Mouse (Mus musculus): ENCODE measurements around the gene Tdrd1. TPM values are rescaled to one million over a fixed set of nuclear protein-coding genes. Genes with fewer than 3 reads are reported as not detected.
"Not testable (repeated sequence)": the region's sequence is repeated elsewhere in the genome, so short reads cannot be mapped to it uniquely, and the experiment has no call there.

Tdrd1 gene
- 0.09 and 0.10 TPM in 2 replicates for polyA plus RNA-seq (2012; rRNA removed)

DNA sequence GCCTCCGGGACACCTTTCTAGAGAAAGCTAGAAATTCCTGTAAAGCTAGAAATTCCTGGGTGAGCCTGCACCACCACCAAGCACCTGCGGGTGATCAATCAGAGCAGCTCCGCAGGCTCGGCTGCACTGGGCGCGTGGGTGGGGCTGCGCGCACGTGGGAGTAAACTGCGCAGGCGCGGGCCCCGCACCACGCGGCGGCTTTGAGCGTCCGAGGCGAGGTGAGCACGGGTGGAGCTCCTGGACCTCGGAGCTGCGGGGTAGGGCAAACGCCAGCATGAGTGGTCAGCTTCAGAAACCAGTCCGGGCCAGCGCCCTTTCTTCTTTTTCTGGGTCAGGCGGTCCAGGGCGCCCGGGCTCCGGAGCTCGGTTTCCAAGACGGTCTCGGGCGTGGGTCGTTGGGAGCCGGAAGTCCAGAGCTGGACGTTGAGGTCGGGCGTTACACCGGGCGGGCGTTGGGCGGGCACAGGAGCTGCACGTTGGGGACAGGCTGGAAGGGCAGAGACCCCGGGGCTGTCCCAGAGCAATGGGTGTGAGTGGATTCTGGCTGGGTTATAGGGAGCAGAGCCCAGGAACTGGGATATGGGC is at the start of gene Tdrd1:
Tdrd1 (plus strand) TSS at position 163 of the 585 bp plus-strand sequence.
- Histone ChIP-seq H3K36me3 (ENCODE audit: control insufficient read depth, insufficient read depth, low read length) (no peaks in the 10 kb centered on the region), H3K4me1 (replicated peaks; ENCODE audit: control insufficient read depth, insufficient read depth, low read length) (peaks cover 6% of the 10 kb centered on the region), H3K27me3 (ENCODE audit: control insufficient read depth, insufficient read depth, low read length) (no peaks in the 10 kb centered on the region; the same call in 1 of the 2 replicates), H3K4me3 (ENCODE audit: control insufficient read depth, insufficient read depth, low read length) (no peak within 1 kb of the TSS), H3K27ac (ENCODE audit: control insufficient read depth, insufficient read depth, low read length) (no peak within 1 kb of the TSS)
- TF ChIP-seq CTCF (IDR thresholded peaks at IDR 0.05; ENCODE audit: borderline replicate concordance, control insufficient read depth, extremely low read depth, insufficient read depth, low read length, poor library complexity) = no peak
- DNase-seq = no peak
- WGBS = 74% methylated on average over 44 of the region's 44 CpGs

DNA sequence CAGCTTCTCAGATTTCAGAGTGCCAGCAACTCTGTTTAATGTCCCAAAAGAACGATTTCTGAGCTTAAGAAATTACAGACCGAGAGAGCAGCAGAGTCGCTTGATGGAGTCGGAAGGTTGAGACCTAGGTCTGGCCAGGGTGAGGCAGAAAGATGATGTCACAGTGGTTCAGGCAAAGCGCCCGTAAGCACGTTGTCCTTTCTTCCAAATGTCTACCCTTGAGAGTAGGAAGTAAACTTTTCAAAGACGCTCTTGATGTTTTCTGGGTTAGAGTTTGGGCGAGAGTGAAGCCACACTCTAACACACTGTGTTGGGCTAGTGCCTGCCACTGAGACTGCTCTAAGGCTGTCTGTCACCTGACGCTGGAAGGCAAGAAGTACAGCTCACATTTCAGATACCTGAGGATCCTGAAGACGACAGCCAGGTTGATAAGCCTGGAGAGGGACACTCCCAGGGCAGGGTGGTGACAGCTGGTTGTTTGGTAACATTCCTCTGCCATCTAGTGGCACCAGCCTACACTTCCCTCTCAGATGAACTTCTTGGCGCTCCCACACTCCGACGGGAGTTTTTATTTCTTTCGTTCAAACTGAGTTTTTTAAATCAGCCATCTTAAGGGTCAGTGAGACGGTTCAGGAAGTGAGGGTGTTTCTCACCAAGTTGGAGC is 49.2 kb upstream of the Tdrd1 start:
- Histone ChIP-seq H3K4me1 (replicated peaks; ENCODE audit: control insufficient read depth, insufficient read depth, low read length) (peaks cover 12% of the 10 kb centered on the region; the same call in 1 of the 2 replicates), H3K27ac (ENCODE audit: control insufficient read depth, insufficient read depth, low read length) (no peak overlapping the region), H3K36me3 (ENCODE audit: control insufficient read depth, insufficient read depth, low read length) (no peaks in the 10 kb centered on the region), H3K4me3 (ENCODE audit: control insufficient read depth, insufficient read depth, low read length) (no peak overlapping the region), H3K27me3 (ENCODE audit: control insufficient read depth, insufficient read depth, low read length) (peaks cover 7% of the 10 kb centered on the region; the same call in 1 of the 2 replicates)
- TF ChIP-seq CTCF (IDR thresholded peaks at IDR 0.05; ENCODE audit: borderline replicate concordance, control insufficient read depth, extremely low read depth, insufficient read depth, low read length, poor library complexity) (no peak), POLR2A (IDR thresholded peaks at IDR 0.05; ENCODE audit: control insufficient read depth, extremely low read depth, insufficient read depth, low read length, poor library complexity) (no peak)
- WGBS = 21% methylated on average over 16 of the region's 16 CpGs
- peak; percentile 16 for DNase-seq

DNA sequence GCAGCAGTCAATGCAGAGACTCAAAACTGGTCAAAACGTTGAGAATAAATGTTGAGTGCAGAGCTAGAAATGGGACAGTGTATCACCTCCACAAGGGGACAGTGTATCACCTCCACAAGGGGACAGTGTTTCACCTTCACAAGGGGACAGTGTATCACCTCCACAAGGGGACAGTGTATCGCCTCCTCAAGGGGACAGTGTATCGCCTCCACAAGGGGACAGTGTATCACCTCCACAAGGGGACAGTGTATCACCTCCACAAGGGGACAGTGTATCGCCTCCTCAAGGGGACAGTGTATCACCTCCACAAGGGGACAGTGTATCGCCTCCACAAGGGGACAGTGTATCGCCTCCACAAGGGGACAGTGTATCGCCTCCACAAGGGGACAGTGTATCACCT is 47.5 kb upstream of the Tdrd1 start:
- not testable (repeated sequence) for H3K27ac ChIP-seq (ENCODE audit: control insufficient read depth, insufficient read depth, low read length); H3K4me1 ChIP-seq (replicated peaks; ENCODE audit: control insufficient read depth, insufficient read depth, low read length); DNase-seq; H3K27me3 ChIP-seq (ENCODE audit: control insufficient read depth, insufficient read depth, low read length); H3K36me3 ChIP-seq (ENCODE audit: control insufficient read depth, insufficient read depth, low read length); H3K4me3 ChIP-seq (ENCODE audit: control insufficient read depth, insufficient read depth, low read length)
- WGBS = 95% methylated on average over 7 of the region's 7 CpGs

DNA sequence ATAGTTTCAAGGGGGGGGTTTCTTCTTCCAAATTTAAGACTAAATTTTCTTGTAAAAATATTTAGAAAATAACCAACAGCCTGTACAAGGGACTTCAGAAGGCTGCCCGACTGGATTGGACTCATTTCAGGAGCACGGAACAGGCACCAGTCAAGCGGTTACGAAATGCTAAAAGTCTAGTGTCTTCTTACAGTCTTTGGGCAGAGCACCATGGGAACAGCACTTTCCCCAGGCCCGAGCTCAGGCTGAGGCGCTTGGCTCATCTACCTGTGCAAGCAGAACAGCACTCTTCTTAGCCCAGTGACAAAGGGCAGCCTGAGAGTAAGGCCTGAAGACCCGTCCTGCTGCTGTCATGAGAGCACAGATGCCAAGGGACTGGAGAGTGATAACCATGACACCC is 38.1 kb upstream of the Tdrd1 start:
- H3K27ac ChIP-seq (ENCODE audit: control insufficient read depth, insufficient read depth, low read length) = no peak overlapping the region

GRCm38 (mm10) chr19:56788952-56789351 is 37.1 kb upstream of the Tdrd1 start:
- no peak for DNase-seq
- WGBS = 95% methylated on average over 5 of the region's 5 CpGs

More for the DNA sequence above, 38.1 kb upstream of the Tdrd1 start:
- Histone ChIP-seq H3K4me1 (replicated peaks; ENCODE audit: control insufficient read depth, insufficient read depth, low read length) (no peaks in the 10 kb centered on the region), H3K36me3 (ENCODE audit: control insufficient read depth, insufficient read depth, low read length) (peaks cover 40% of the 10 kb centered on the region), H3K27me3 (ENCODE audit: control insufficient read depth, insufficient read depth, low read length) (no peaks in the 10 kb centered on the region), H3K4me3 (ENCODE audit: control insufficient read depth, insufficient read depth, low read length) (no peak overlapping the region)
- no peak for TF ChIP-seq CTCF (IDR thresholded peaks at IDR 0.05; ENCODE audit: borderline replicate concordance, control insufficient read depth, extremely low read depth, insufficient read depth, low read length, poor library complexity)
- no peak for TF ChIP-seq POLR2A (IDR thresholded peaks at IDR 0.05; ENCODE audit: control insufficient read depth, extremely low read depth, insufficient read depth, low read length, poor library complexity)
- whole genome bisulfite sequencing = 96% methylated on average over 7 of the region's 7 CpGs
- DNase-seq = no peak

DNA sequence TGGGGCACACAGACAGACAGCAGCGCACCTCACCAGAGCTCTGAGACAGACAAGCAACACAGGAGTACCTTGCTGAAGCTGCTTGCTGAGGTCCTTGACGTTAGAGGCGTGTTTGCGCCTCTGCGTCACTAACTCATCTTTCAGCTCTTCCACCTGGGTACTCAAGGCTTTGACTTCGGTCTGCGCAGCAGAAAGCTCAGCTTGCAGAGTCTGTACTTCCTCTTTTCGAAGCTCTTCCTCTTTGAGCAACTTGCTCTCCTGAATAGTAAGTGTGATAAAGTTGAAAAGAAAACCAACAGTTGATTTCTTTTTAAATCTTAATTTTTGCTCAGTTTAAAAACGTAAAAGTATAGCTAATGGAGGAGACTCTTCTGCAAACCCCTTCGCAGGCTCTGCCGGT is 28.6 kb upstream of the Tdrd1 start:
- Histone ChIP-seq H3K27ac (ENCODE audit: control insufficient read depth, insufficient read depth, low read length) (no peak overlapping the region), H3K36me3 (ENCODE audit: control insufficient read depth, insufficient read depth, low read length) (peaks cover 70% of the 10 kb centered on the region), H3K4me1 (replicated peaks; ENCODE audit: control insufficient read depth, insufficient read depth, low read length) (no peaks in the 10 kb centered on the region), H3K27me3 (ENCODE audit: control insufficient read depth, insufficient read depth, low read length) (no peaks in the 10 kb centered on the region), H3K4me3 (ENCODE audit: control insufficient read depth, insufficient read depth, low read length) (no peak overlapping the region)
- no peak for DNase-seq
- TF ChIP-seq CTCF (IDR thresholded peaks at IDR 0.05; ENCODE audit: borderline replicate concordance, control insufficient read depth, extremely low read depth, insufficient read depth, low read length, poor library complexity) (no peak), POLR2A (IDR thresholded peaks at IDR 0.05; ENCODE audit: control insufficient read depth, extremely low read depth, insufficient read depth, low read length, poor library complexity) (no peak)
- WGBS = 63% methylated on average over 11 of the region's 11 CpGs

More at GRCm38 (mm10) chr19:56788952-56789351, 37.1 kb upstream of the Tdrd1 start:
- H3K4me1 ChIP-seq (replicated peaks; ENCODE audit: control insufficient read depth, insufficient read depth, low read length) = no peaks in the 10 kb centered on the region
- no peak overlapping the region for H3K27ac ChIP-seq (ENCODE audit: control insufficient read depth, insufficient read depth, low read length)
- H3K36me3 ChIP-seq (ENCODE audit: control insufficient read depth, insufficient read depth, low read length) = peaks cover 47% of the 10 kb centered on the region
- TF ChIP-seq CTCF (IDR thresholded peaks at IDR 0.05; ENCODE audit: borderline replicate concordance, control insufficient read depth, extremely low read depth, insufficient read depth, low read length, poor library complexity) = no peak
- H3K27me3 ChIP-seq (ENCODE audit: control insufficient read depth, insufficient read depth, low read length) = no peaks in the 10 kb centered on the region
- H3K4me3 ChIP-seq (ENCODE audit: control insufficient read depth, insufficient read depth, low read length) = no peak overlapping the region

DNA sequence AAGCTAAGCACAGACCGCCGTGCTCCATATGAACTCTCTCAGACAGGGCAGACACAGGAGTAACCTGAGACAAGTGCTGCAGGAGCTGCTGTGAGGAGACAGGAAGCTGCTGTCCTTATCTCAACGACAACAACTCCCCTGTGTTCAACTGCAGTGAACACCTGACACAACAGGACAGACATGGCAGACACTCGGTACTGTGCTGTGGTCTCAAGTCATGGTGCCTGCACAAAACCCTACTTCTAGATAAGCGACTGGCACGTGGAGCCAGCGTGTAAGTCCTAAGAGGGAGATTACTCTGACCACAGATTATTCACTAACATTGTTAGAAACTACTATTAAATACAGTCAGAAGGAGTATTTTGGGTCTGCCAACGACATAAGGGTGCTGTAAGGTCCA is 25.8 kb upstream of the Tdrd1 start:
- TF ChIP-seq CTCF (IDR thresholded peaks at IDR 0.05; ENCODE audit: borderline replicate concordance, control insufficient read depth, extremely low read depth, insufficient read depth, low read length, poor library complexity) (no peak), POLR2A (IDR thresholded peaks at IDR 0.05; ENCODE audit: control insufficient read depth, extremely low read depth, insufficient read depth, low read length, poor library complexity) (no peak)
- Histone ChIP-seq H3K27me3 (ENCODE audit: control insufficient read depth, insufficient read depth, low read length) (no peaks in the 10 kb centered on the region), H3K27ac (ENCODE audit: control insufficient read depth, insufficient read depth, low read length) (no peak overlapping the region), H3K4me3 (ENCODE audit: control insufficient read depth, insufficient read depth, low read length) (no peak overlapping the region), H3K36me3 (ENCODE audit: control insufficient read depth, insufficient read depth, low read length) (peaks cover 45% of the 10 kb centered on the region), H3K4me1 (replicated peaks; ENCODE audit: control insufficient read depth, insufficient read depth, low read length) (no peaks in the 10 kb centered on the region)
- no peak for DNase-seq
- WGBS = 55% methylated on average over 8 of the region's 8 CpGs
